Mouse (Mus musculus): ENCODE measurements around the gene Rnf212. TPM values are rescaled to one million over a fixed set of nuclear protein-coding genes. Genes with fewer than 3 reads are reported as not detected.

Rnf212 gene
- total RNA-seq, 2 experiments from 2014 or later, result not detected

DNA sequence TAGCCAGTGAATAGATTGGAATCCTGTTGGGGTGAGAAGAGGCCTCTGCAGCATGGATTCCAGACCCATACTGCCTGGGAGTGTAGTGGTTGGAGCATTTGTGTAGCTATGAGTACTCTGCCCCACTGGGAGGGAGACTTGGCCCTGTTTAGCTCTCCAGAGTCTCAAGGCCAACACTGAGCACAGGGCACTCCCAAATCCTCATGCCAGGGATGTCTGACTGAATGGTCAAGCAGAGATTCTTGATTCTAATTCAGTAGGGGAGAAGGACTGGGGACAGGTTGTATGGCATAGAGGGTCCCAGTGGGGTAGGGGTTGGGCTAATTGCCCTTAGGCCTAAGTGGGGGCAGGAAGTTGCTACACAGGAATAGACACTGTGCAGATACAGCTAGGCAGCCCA lies 61.1 kb downstream of the Rnf212 start:
- no peak for ATAC-seq (ENCODE audit: poor library complexity, severe bottlenecking)

DNA sequence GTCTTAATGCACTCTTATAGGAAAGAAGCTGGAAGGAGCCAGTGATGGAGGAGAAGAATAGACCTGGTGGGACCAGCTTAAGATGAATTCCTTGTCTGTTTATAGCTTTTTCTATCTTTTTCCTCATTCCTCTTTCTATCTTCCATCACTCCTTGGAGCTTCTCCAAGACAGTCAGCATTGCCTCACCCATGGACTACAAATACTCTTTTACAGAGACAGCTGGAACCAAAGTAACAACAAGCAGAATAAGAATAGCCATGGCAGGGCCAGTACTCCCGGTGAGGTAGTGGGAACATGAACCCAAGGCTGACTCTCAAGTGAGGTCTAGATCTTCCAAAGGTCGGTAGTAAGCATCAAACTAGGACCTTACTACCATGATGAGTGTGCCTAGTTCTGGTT lies 61.7 kb downstream of the Rnf212 start:
- ATAC-seq (ENCODE audit: poor library complexity, severe bottlenecking), result no peak

DNA sequence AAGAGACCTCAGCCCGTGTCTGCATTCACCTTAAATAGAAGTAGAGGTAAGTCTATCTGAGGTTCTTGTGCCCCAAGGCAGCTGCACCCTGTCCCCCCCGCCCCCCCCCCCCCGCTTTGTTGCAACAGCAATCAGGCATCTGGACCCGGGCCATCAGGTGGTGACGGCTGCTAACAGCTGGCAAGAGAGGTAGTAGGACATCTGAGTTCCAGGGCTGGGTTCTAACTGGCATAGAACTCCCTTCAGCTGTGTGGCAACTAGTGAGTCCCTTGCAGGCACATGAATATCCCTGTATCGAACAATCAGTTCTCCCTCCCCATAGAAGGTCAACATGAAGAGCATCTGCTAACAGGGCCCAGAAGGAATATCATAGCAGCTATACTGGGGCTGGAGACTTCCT lies 62.8 kb downstream of the Rnf212 start:
- ATAC-seq (ENCODE audit: poor library complexity, severe bottlenecking), result no peak

DNA sequence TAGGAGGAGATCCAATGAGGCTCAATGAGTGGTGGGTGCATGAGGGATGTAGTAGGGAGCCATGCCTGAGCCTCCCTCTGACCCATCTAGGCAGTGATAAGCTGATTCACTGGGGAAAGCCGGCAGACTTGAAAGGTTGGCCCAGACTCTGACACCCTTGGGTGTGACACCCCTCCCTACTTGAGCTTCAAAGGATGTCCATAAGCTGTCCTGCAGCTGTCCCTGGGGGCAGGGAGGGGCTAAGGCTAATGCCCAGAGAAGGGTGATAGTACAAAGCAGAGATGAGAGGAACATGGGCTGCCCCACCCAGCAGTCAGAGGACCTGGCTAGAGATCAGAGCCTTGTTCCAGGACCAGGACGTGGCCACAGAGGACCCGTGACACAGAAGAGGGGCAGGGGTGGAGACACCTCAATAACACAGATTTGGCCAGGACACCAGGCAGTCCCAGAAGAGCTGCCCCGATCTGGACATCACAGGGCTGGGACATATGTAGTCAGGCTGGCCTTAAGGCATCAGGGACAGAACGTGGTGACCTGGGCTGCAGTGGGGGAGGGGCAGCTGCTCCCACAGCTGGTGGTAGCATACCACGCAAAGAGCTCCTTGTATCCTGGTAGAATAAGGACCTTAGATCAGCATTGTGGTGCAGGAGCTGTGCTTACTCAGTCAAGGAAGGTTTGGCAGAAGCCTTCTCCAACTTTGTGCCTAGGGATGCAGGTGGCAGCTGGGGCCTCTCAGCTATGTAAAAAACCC lies 65.6 kb downstream of the Rnf212 start:
- no peak for ATAC-seq (ENCODE audit: poor library complexity, severe bottlenecking)

DNA sequence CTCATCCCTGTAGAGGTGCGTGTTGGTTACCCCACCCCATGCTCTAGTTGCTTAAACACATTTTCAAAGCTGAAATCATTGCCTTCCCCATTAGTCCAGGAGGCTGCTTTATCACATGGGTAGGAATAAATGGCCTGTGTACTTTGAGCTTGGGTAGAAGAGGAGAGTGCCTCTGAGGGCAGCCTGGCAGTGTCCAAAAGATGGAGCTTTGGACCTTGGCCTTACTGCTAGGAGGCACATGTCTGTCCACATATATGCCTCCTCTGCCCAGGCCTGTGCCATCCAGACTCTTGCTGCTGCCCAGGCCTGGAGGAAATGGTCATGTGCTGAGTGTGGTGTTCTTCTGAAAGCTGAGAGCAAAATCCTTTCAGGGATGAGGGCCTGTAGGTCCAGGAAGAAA lies 66.4 kb downstream of the Rnf212 start:
- no peak for ATAC-seq (ENCODE audit: poor library complexity, severe bottlenecking)

DNA sequence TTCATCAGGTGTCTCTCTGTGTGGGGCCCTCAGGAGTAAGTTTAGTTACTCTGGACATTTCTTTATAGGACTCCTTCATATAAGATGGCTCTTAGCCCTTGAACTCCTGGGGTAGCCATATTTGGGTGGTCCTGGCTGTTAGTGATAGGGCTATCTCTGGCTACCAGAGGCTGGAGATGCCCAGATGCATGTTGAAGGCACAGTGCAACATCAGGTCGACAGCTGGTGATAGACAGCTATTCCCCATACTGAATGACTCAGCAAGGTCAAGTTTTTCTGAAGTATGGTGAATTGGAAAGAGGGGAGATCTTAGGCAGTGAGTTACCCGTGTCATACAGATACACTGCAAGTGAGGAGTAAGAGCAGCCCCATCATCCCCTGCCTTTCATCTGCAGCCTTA lies 67.0 kb downstream of the Rnf212 start:
- no peak for ATAC-seq (ENCODE audit: poor library complexity, severe bottlenecking)

DNA sequence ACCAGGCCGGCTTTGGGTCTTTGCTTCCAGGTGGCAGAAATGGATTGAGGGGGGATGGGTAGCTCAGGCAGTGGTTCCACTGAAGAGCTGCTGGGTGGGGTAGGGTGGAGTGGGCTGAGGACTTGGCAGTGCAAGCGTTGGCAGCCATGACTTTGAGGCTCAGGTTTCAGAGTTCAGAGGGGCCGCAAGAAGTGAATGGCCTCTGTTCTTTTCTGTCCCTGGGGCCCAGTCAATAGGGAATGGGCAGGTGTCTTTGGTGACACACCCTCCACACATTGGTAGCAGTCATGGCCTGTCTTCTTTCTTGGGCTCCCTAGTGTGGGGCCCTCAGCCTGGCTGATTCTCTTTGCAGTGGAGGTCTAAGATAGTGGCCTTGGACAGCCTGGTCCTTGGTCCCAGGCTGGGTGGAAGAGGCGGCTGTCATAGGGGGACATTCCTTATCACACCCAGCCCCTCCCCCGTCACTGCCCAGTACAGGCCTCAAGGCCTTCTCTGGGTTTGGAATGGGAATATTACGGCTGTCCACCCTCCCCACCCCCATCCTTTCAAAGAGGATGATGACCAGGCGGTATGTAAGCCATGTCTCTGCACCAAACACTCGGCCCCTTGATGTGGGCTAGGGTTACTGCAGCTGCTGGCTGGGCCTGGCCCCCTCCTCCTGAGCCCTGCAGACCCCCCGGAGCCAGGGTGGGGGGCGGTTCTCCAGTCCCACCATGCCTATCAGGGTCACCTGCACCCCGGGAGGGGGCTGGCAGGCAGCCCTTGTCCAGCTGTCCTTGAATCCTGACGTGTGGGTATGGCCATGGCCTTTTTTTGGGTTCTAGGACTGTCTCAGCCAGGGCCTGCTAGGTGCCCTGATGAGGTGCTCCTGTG lies 70.8 kb downstream of the Rnf212 start:
- no peak for ATAC-seq (ENCODE audit: poor library complexity, severe bottlenecking)

DNA sequence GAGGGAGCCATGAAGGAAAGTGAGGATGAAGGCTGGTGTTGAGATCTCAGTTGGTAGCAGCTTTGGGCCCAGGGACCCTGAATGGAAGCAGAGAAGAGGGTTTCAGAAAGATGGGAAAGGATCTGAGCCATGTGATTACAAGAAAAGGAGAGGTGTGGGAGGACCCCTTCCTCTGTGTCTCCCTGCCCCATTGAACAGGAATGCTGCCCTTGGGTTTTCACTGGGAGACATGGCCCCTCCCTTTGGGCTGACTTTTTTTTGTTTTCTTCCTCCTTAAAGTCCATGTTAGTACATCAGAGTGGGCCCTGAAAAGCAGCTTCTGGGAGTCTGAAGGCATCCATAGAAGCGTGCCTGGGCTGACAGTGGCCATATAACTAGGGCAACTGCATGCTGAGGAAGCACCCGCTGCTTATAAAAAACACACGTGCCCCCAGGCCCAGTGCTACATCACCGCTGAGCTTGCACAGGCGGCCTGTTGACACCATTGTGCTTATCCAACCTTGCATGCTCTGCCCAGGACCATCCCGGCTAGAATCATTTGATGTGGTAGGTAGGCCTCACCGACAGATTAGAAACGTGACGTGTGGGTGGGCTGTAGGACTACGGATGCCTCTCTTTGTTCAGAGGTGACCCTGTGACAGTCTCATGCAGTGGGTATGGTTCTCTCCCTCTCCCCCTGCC lies 73.3 kb downstream of the Rnf212 start:
- ATAC-seq (ENCODE audit: poor library complexity, severe bottlenecking), result no peak

DNA sequence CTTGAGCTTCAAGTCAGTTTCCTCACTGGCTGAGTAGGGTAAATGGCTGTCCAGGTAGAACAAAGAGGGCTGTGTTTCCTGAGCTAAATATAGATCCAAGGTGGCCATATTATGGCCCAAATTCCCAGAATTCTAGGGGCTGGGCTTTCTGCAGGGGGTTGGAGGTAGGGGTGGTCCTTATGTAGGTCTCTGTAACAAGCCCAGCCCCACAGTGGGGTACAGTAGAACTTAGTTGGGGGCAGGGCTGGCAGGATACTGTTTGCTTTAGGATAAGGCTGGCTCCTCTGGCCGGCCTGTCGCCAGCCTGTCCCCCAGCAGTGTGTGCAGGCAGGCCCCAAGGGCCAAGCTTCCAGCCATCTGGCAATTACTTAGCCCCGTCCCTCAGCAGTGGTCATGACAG lies 74.4 kb downstream of the Rnf212 start:
- no peak for ATAC-seq (ENCODE audit: poor library complexity, severe bottlenecking)

DNA sequence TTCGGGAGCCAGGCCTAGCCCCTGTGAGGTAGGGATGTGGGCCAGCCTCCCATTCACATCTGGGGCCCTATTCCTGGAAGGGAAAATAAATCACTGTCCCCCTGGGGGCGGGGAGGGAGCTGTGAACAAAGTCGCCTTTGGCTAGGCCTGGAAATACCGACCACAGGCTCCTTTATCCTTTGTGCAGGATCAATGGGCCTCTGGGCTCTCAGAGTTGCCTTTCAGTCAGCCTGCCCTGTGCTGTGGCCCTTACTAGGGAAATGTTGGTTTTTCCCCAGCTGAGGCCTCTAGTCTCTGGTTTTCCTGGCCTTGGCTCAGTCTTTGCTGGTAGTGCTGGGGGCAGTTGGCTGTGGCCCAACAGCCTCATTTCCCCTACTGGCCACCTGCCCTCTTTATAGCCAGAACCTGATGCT lies 77.4 kb downstream of the Rnf212 start:
- no peak for ATAC-seq (ENCODE audit: poor library complexity, severe bottlenecking)

DNA sequence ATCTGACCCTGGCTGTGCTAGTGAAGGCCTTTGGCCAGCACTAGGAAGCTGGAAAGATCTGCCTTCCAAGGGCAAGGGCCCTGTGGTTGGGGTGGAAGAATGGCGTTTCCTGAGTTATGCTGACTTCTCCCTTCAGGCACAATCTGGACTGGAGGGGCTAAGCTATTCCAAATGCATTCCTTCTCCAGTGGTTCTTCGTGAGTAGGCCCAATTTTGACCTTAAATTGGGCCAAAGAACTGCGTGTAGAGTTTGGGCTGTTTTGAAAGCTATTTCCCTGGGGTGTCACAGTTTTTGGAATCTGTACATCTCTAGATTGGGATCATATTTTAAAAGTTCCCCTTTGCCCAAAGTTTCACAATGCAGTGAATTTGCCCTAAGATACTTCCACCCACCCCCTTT lies 78.2 kb downstream of the Rnf212 start:
- no peak for ATAC-seq (ENCODE audit: poor library complexity, severe bottlenecking)

DNA sequence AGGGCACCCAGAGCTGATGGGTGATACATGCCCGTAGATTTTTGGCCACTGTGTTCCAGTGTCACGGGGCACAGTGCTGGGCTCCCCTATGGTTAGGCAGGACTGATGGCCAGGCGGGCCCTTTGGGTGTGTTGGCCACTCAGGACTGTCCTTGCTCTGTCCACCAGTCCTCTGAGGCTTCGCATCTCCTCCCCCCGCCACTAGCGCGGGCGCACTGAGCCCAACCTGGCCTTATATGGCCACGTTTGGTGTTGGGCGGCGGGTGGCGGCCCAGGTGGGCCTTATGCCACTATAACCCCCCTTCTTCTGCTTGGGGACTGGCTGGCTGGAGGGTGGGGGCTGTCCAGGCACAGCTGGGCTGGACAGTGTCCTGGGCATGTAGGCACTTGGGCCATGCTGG lies 78.9 kb downstream of the Rnf212 start:
- no peak for ATAC-seq (ENCODE audit: poor library complexity, severe bottlenecking)

DNA sequence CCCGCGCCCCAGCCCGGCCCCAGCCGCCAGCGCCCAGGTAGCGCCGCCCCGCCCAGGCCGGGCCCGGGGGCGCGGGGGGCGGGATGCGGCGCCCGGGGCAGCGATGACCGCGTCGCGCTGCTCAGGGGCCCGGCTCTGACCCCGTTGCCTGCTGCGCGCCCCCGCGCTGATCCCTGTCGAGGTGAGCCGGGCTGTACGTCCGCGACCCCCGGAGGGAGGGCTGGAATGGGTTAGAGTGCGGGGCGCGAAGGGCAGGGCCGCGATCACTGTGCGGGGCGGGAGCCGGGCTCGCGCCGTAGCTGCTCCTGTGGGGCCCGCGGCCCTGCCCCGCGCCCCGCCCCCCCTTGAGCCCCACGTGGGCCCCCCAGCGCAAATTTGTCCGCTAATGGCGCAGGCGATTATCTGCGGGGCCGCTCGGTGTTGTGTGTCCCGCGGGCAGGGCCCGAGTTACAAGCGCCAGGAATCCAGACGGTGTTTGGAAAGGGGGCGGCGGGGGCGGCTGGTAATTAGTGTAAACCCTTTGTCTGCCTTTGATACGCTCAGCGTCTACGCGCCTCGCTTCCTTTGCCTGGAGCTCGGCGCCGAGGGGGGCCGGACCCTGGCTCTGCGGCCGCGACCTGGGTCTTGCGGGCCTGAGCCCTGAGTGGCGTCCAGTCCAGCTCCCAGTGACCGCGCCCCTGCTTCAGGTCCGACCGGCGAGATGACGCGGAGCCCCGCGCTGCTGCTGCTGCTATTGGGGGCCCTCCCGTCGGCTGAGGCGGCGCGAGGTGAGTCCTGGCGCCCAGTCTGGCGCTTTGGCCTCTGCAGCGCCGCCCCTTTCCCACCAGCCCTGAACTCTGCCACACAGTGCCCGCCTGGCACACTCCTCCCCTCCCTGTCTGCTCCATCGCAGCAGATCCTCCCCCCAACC lies 80.2 kb downstream of the Rnf212 start:
- ATAC-seq (ENCODE audit: poor library complexity, severe bottlenecking), result peak; percentile 10; the same call in 1 of the 2 replicates

DNA sequence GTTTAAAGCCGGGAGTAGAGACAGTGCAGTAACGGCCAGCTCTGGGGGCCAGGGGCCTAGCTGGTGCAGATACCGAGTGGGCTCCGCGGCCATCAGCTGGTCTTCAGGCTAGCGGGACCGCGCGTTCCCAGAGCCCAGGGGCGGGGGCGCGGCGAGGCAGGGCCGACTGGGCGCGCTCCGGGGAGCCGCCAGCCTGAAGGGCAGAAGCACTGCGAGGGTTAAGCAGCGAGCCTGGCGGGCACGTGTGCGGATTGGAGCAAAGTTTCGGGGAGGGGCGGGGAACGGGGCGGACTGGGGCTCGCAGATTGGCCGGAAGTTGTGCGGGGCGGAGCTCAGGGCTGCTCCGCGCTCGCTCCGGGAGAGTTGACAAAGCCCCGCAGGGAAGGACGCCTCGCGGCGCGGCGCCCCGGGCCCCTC lies 80.9 kb downstream of the Rnf212 start:
- ATAC-seq (ENCODE audit: poor library complexity, severe bottlenecking), result peak; percentile 90

DNA sequence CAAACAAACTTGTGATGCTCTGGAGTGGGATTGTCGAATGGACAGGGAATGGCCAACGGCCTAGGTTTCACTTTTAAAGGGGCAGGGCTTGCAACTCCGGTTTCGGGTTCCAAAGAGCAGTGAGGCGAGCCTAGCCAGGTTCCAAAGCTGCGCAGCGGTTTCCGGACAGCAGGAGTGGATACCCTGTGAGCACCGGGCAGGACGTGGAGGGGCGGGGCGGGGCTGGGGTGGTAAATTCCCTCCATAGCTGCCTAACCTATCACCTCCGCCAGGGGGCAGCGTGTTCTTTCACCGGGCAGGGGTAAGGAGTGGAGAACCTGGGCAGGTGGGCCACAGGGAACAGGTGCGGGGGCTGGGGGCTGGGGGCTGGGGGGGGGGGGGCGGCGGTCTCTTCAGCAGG lies 82.5 kb downstream of the Rnf212 start, which contains the start of gene Fgfrl1:
Gene Fgfrl1, plus strand, starts transcription at position 112 of the 400 bp plus-strand sequence.
- peak; percentile 47 for ATAC-seq (ENCODE audit: poor library complexity, severe bottlenecking)

DNA sequence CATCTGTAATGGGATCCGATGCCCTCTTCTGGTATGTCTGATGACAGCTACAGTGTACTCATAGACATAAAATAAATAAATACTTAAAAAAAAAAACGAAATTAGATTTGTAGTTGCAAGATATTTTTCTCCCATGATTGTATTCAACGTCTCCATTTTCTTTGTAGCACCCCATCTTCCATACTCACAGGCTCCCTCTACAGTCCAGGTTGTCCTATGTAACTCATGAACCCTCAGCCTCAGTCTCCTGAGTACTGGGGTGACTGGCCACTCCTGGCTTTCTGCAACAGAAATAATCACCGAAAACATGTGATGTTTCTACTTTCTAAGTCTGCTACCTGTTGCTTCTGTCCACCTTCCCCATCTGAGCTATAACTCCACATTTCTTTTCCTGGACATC lies 83.6 kb downstream of the Rnf212 start:
- no peak for ATAC-seq (ENCODE audit: poor library complexity, severe bottlenecking)

DNA sequence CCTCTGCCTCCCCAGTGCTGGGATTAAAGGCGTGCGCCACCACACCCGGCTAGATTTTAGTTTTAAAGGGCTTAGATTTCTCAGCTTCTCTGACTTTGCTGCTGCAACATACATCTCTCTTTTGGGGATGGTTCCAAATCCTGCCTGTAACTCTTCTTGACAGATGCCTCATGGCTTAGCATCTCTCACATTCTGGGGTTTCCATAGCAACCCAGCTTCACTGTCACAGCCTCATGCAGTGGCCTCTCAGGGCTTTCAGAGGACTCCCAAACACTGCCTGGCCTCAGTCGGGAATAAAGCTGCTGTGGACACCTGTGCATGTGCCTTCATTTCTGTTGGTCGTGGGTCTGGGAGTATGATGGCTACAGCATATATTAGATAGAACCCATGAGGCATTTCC lies 85.7 kb downstream of the Rnf212 start:
- no peak for ATAC-seq (ENCODE audit: poor library complexity, severe bottlenecking)

DNA sequence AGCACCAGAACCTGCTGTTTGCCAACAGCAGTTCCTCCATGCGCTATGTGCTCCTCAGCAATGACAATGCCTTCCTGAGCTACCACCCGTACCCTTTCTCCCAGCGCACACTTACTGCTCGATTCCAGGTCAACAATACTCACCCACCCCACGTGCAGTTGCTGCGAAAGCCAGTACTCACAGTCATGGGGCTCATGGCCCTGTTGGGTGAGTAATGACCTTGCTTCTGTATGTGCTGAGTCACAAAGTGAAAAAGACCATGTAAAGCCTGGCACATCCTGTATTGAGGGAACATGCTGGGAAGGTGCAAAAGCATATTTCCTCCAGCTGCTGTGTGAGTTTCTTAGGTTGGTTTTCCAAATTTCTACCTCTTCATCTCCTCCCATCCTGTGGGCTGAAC lies 93.9 kb downstream of the Rnf212 start:
- ATAC-seq (ENCODE audit: poor library complexity, severe bottlenecking), result no peak

DNA sequence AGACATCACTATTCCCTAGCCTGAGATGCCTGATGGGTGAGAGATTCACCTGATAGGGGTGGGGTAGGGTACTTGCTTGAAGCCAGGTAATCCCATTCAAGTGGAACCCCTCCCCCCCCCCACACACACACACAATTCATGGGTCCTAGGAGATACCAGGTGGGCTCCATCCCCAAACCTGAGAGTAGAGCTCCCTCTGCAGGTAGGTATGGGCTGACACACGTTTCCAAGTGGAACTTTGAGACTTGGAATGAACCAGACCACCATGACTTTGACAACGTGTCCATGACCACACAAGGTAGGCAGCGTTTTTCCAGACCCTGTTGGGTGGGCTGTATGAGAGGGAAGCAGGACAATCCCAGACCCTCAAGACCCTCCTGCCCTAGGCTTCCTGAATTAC lies 94.9 kb downstream of the Rnf212 start:
- no peak for ATAC-seq (ENCODE audit: poor library complexity, severe bottlenecking)
